Comparison of ENCODE assay signal across 36 mouse cellular contexts in the genomic region with DNA sequence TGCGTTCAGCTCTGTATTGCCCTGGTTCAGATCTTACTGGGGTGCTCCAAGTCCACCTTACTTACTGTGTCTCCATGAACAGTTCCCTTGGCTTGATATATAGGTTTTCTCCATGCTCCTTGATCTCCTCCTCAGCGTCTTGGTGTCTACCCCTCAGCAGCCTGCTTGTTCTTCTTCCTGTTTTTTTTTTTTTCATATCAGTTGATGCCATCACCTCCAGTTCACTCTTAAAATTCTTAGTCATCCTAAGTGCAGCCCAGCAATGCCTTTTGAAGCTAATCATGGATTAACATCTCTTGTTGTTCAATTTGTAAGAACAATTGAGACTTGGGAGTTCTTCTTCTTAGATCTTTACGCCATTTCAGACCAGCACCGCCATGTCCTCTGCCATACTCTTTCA. TPM values are rescaled to one million over a fixed set of nuclear protein-coding genes. Genes with fewer than 3 reads are reported as not detected.
"Had no signal": no experiment of that assay in that cellular context is flagged by ENCODE, and none has a peak within 500 bp of the region (broad histone marks: within the 10 kb centered on the region; RNA-seq: fewer than 3 reads in every experiment).

No protein-coding gene starts in this region.

- DNase-seq: heart, postnatal 10 days; heart, postnatal 14 days; heart, postnatal 36 days; kidney, adult 11 months; kidney, adult 18-20 months; kidney, adult 2 months; kidney, adult 8-10 months; kidney, adult 9 months; kidney, postnatal 10 days; kidney, postnatal 14 days; kidney, postnatal 25 days; kidney, postnatal 36 days; kidney, postnatal 4 days; layer of hippocampus, adult 9-11 months; layer of hippocampus, postnatal 36 days had no signal

- H3K4me1 ChIP-seq: heart, embryonic 10.5 days; heart, embryonic 12.5 days; heart, embryonic 13.5 days; heart, embryonic 15.5 days; hindbrain, embryonic 10.5 days; hindbrain, embryonic 12.5 days; hindbrain, embryonic 13.5 days; hindbrain, embryonic 15.5 days; intestine, embryonic 15.5 days; kidney, embryonic 15.5 days had no signal

- H3K4me3 ChIP-seq: heart, embryonic 10.5 days; heart, embryonic 12.5 days; heart, embryonic 13.5 days; heart, embryonic 15.5 days; hindbrain, embryonic 10.5 days; hindbrain, embryonic 12.5 days; hindbrain, embryonic 13.5 days; hindbrain, embryonic 15.5 days; intestine, embryonic 15.5 days; kidney, embryonic 15.5 days; layer of hippocampus, adult 2 months; left cerebral cortex, adult 2 months had no signal

- ATAC-seq: hindbrain, embryonic 16.5 days; hindbrain, postnatal 0 days; inflammation-experienced regulatory T-cells, adult 6 months; intestine, embryonic 15.5 days; intestine, embryonic 16.5 days; intestine, postnatal 0 days had no signal

- H3K36me3 ChIP-seq: heart, embryonic 10.5 days; heart, embryonic 12.5 days; heart, embryonic 13.5 days; heart, embryonic 15.5 days; hindbrain, embryonic 10.5 days; hindbrain, embryonic 12.5 days; hindbrain, embryonic 13.5 days; hindbrain, embryonic 15.5 days; intestine, embryonic 15.5 days; kidney, embryonic 15.5 days had no signal

- H3K9me3 ChIP-seq: heart, embryonic 10.5 days; heart, embryonic 12.5 days; heart, embryonic 13.5 days; heart, embryonic 15.5 days; hindbrain, embryonic 10.5 days; hindbrain, embryonic 12.5 days; hindbrain, embryonic 13.5 days; hindbrain, embryonic 15.5 days; intestine, embryonic 15.5 days; kidney, embryonic 15.5 days had no signal

- H3K9ac ChIP-seq: heart, embryonic 12.5 days; heart, embryonic 13.5 days; heart, embryonic 15.5 days; hindbrain, embryonic 12.5 days; hindbrain, embryonic 13.5 days; hindbrain, embryonic 14.5 days; hindbrain, embryonic 15.5 days; intestine, embryonic 15.5 days; kidney, embryonic 15.5 days had no signal

- H3K27me3 ChIP-seq: heart, embryonic 12.5 days; heart, embryonic 13.5 days; heart, embryonic 15.5 days; hindbrain, embryonic 12.5 days; hindbrain, embryonic 13.5 days; hindbrain, embryonic 15.5 days; intestine, embryonic 15.5 days had no signal

- H3K27ac ChIP-seq: heart, embryonic 10.5 days; heart, embryonic 13.5 days; heart, embryonic 15.5 days; hindbrain, embryonic 10.5 days; hindbrain, embryonic 12.5 days; hindbrain, embryonic 13.5 days; hindbrain, embryonic 14.5 days; hindbrain, embryonic 15.5 days; hindbrain, postnatal 0 days; intestine, embryonic 15.5 days; kidney, embryonic 15.5 days; kidney, postnatal 0 days; layer of hippocampus, adult 2 months; left cerebral cortex, adult 2 months had no signal

RNA-seq across cellular contexts. Expression of gene Scg5, which starts 39.5 kb away (rescaled TPM):
- total RNA-seq: heart, postnatal 25 days; heart, postnatal 36 days; hematopoietic stem cell, adult 5-6 weeks had no signal
